Mouse (Mus musculus) hindlimb bud, embryonic 11.5 days (tissue): ENCODE results near the gene Pmf1.
"Not testable (repeated sequence)": the region's sequence is repeated elsewhere in the genome, so short reads cannot be mapped to it uniquely, and the experiment has no call there.

Experiments
- DNase-seq: peaks from one replicate; pipeline ENCODE4 v3.0.0-alpha.2; 2012; ENCODE audit warnings: low read depth, low spot score; ENCODE audit errors: extremely low spot score

Gene Pmf1

GRCm38 (mm10) chr3:88439582-88439981, 29.5 kb upstream of the Pmf1 start:
- DNase-seq = no peak

GRCm38 (mm10) chr3:88437454-88437853, 27.3 kb upstream of the Pmf1 start:
- DNase-seq = no peak

- DNase-seq = no peak
These were observed 26.5 kb upstream of the Pmf1 start for GRCm38 (mm10) chr3:88436395-88437201.

- DNase-seq = no peak
These were observed 25.4 kb upstream of the Pmf1 start for GRCm38 (mm10) chr3:88435515-88435914.

- DNase-seq = not testable (repeated sequence)
These were observed 18.5 kb upstream of the Pmf1 start for GRCm38 (mm10) chr3:88428639-88429038.

GRCm38 (mm10) chr3:88427342-88427905, 17.3 kb upstream of the Pmf1 start:
- no peak for DNase-seq

- DNase-seq = no peak
These were observed 15.7 kb upstream of the Pmf1 start for GRCm38 (mm10) chr3:88425708-88426420.

GRCm38 (mm10) chr3:88425330-88425689, 15.2 kb upstream of the Pmf1 start:
- DNase-seq = no peak

GRCm38 (mm10) chr3:88424605-88425329, 14.6 kb upstream of the Pmf1 start, which contains the start of gene Slc25a44:
Slc25a44 (minus strand) TSS chr3:88425139.
- DNase-seq = peak; percentile 97

- no peak for DNase-seq
These were observed 12.0 kb upstream of the Pmf1 start for GRCm38 (mm10) chr3:88422020-88422720.

- DNase-seq = no peak
These were observed 10.6 kb upstream of the Pmf1 start for GRCm38 (mm10) chr3:88420771-88421170.

- DNase-seq = no peak
These were observed 7.9 kb upstream of the Pmf1 start for GRCm38 (mm10) chr3:88418016-88418415.

GRCm38 (mm10) chr3:88415668-88416067, 5.5 kb upstream of the Pmf1 start:
- DNase-seq = no peak

- DNase-seq = no peak
These were observed 2.5 kb upstream of the Pmf1 start for GRCm38 (mm10) chr3:88412636-88413035.

- no peak for DNase-seq
These were observed 1.6 kb upstream of the Pmf1 start for GRCm38 (mm10) chr3:88411681-88412080.

- DNase-seq = no peak
These were observed 507 bp upstream of the Pmf1 start for GRCm38 (mm10) chr3:88410645-88411031.

- DNase-seq = no peak
These were observed 1.2 kb downstream of the Pmf1 start for GRCm38 (mm10) chr3:88408953-88409352.

GRCm38 (mm10) chr3:88407529-88407928, 2.6 kb downstream of the Pmf1 start:
- DNase-seq = no peak

- peak; percentile 75 for DNase-seq
These were observed 3.0 kb downstream of the Pmf1 start for GRCm38 (mm10) chr3:88407090-88407489.

GRCm38 (mm10) chr3:88403522-88404230, 6.5 kb downstream of the Pmf1 start:
- DNase-seq = no peak
